Mouse (Mus musculus) hindbrain, postnatal 0 days (tissue): ENCODE measurements at regions not wholly inside any gene's neighbourhood (a gene's known extent, or its start where the extent isn't known, plus 50 kb on each side); places are given as distances from the start of the nearest gene placed in this dataset.

Experiments
- ATAC-seq: fragments of 200-750 bp; cut with Nextera tagmentation; 2 replicates; pipeline ENCODE4 v1.8.0; 2017; ENCODE audit warnings: mild to moderate bottlenecking, moderate TSS enrichment, moderate library complexity
- DNase-seq: peaks from one replicate; pipeline ENCODE4 v3.0.0-alpha.2; 2015; ENCODE audit warnings: low spot score
- H3K27ac ChIP-seq: fragments of 300-500 bp; sonication (generic); 2 replicates; pipeline ENCODE4 v1.5.1; 2014; ENCODE audit warnings: mild to moderate bottlenecking
- H3K27me3 ChIP-seq: fragments of 300-500 bp; sonication (generic); 2 replicates; pipeline ENCODE4 v1.6.1; 2014; ENCODE audit warnings: low read length, mixed read lengths; ENCODE audit not compliant: insufficient read depth
- H3K36me3 ChIP-seq: fragments of 300-500 bp; sonication (generic); 2 replicates; pipeline ENCODE4 v1.6.1; 2014; ENCODE audit warnings: low read length, mixed read lengths; ENCODE audit not compliant: insufficient read depth
- H3K4me1 ChIP-seq: fragments of 300-500 bp; sonication (generic); 2 replicates; pipeline ENCODE4 v1.6.1; 2014; ENCODE audit warnings: antibody characterized with exemption, low read length, mixed read lengths; ENCODE audit not compliant: insufficient read depth
- H3K4me2 ChIP-seq: fragments of 300-500 bp; sonication (generic); 2 replicates; pipeline ENCODE4 v1.6.1; 2014; ENCODE audit warnings: low read depth, mild to moderate bottlenecking, low read length, moderate library complexity, mixed read lengths
- H3K4me3 ChIP-seq: fragments of 300-500 bp; sonication (generic); 2 replicates; pipeline ENCODE4 v1.5.1; 2014; ENCODE audit warnings: low read length
- H3K9ac ChIP-seq: fragments of 300-500 bp; sonication (generic); replicated peaks from 2 replicates; pipeline ENCODE4 v1.6.1; 2014; ENCODE audit warnings: mild to moderate bottlenecking, low read length, moderate library complexity, mixed read lengths
- H3K9me3 ChIP-seq: fragments of 300-500 bp; sonication (generic); 2 replicates; pipeline ENCODE4 v1.6.1; 2016; ENCODE audit warnings: low read length, mixed read lengths
- CTCF ChIP-seq: IDR thresholded peaks from 2 replicates; pipeline ENCODE4 v1.5.1; 2016; ENCODE audit warnings: antibody characterized with exemption, control low read depth, low read depth
- WGBS: fragments of 180-500 bp; shearing (Covaris S2); extraction: QIAGEN DNeasy Blood & Tissue Kit; methylation state at CpG from one replicate; pipeline ENCODE4 v1.1.7; 2014; 5-methylcytosine and 5-hydroxymethylcytosine counted together

- DNase-seq (no peak), ATAC-seq (no peak)
- no peak for TF ChIP-seq CTCF
- Histone ChIP-seq H3K4me1 (no peaks in the 10 kb centered on the region), H3K4me2 (no peak overlapping the region), H3K9me3 (no peaks in the 10 kb centered on the region), H3K4me3 (no peak overlapping the region), H3K36me3 (no peaks in the 10 kb centered on the region), H3K27me3 (no peaks in the 10 kb centered on the region), H3K27ac (no peak overlapping the region), H3K9ac (no peak overlapping the region)
- 82% methylated on average over 4 of the region's 4 CpGs for WGBS
Measured at GRCm38 (mm10) chr9:87895526-87895925, 164.5 kb upstream of the Tbx18 start.

GRCm38 (mm10) chr9:87897336-87897735 is 166.3 kb upstream of the Tbx18 start:
- Histone ChIP-seq H3K9ac (no peak overlapping the region), H3K36me3 (no peaks in the 10 kb centered on the region), H3K4me2 (no peak overlapping the region), H3K4me1 (no peaks in the 10 kb centered on the region), H3K4me3 (no peak overlapping the region), H3K9me3 (no peaks in the 10 kb centered on the region), H3K27me3 (no peaks in the 10 kb centered on the region), H3K27ac (no peak overlapping the region)
- TF ChIP-seq CTCF: no peak
- ATAC-seq (no peak), DNase-seq (no peak)
- 77% methylated on average over 3 of the region's 3 CpGs for WGBS

- no peaks in the 10 kb centered on the region for H3K27me3 ChIP-seq
- H3K9me3 ChIP-seq: no peaks in the 10 kb centered on the region
- no peak overlapping the region for H3K4me3 ChIP-seq
- H3K27ac ChIP-seq: no peak overlapping the region
- no peaks in the 10 kb centered on the region for H3K4me1 ChIP-seq
- no peak for DNase-seq
- no peak overlapping the region for H3K9ac ChIP-seq
- no peak for ATAC-seq
- no peaks in the 10 kb centered on the region for H3K36me3 ChIP-seq
- H3K4me2 ChIP-seq: no peak overlapping the region
- no peak for TF ChIP-seq CTCF
- WGBS: 71% methylated on average over 5 of the region's 5 CpGs
Measured at GRCm38 (mm10) chr9:87899368-87899767, 168.3 kb upstream of the Tbx18 start.

DNA sequence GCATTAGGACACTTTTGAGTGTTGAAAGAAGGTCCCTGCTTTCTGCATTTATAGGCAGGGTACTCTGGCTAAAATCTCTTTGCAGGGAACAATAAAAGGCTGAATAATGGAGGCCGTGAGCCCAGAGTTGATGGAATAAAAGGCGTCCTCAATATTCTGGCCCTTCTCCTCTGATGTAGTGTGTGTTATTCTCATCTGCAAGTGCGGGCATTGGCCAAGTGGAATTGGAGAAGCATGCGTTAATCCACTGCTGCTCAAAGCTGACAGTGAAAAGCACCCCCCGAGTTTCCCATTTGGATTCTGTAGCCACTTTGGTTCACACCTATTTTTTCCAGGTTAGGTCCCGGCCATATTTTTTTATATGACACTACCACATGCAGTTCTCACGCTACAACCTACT is 168.7 kb upstream of the Tbx18 start:
- Histone ChIP-seq H3K9ac (no peak overlapping the region), H3K4me3 (no peak overlapping the region), H3K27ac (no peak overlapping the region), H3K36me3 (no peaks in the 10 kb centered on the region), H3K4me2 (no peak overlapping the region), H3K27me3 (no peaks in the 10 kb centered on the region), H3K9me3 (no peaks in the 10 kb centered on the region), H3K4me1 (no peaks in the 10 kb centered on the region)
- ATAC-seq (no peak), DNase-seq (no peak)
- TF ChIP-seq CTCF: no peak
- 69% methylated on average over 7 of the region's 7 CpGs for WGBS

- no peak for TF ChIP-seq CTCF
Measured at GRCm38 (mm10) chr9:87921291-87921690, 190.2 kb upstream of the Tbx18 start.

GRCm38 (mm10) chr9:87925151-87925550 is 194.1 kb upstream of the Tbx18 start:
- WGBS: 86% methylated on average over 4 of the region's 4 CpGs

More at GRCm38 (mm10) chr9:87921291-87921690, 190.2 kb upstream of the Tbx18 start:
- H3K9ac ChIP-seq: no peak overlapping the region
- H3K27me3 ChIP-seq: no peaks in the 10 kb centered on the region
- no peak overlapping the region for H3K4me3 ChIP-seq
- WGBS: 92% methylated on average over 8 of the region's 8 CpGs
- H3K9me3 ChIP-seq: no peaks in the 10 kb centered on the region
- no peak overlapping the region for H3K27ac ChIP-seq
- ATAC-seq: no peak
- no peak overlapping the region for H3K4me2 ChIP-seq
- H3K4me1 ChIP-seq: no peaks in the 10 kb centered on the region
- DNase-seq: no peak
- no peaks in the 10 kb centered on the region for H3K36me3 ChIP-seq

GRCm38 (mm10) chr9:87933230-87933629 is 202.2 kb upstream of the Tbx18 start:
- H3K36me3 ChIP-seq: no peaks in the 10 kb centered on the region
- TF ChIP-seq CTCF: no peak
- no peaks in the 10 kb centered on the region for H3K9me3 ChIP-seq
- WGBS: 87% methylated on average over 5 of the region's 5 CpGs
- no peak overlapping the region for H3K9ac ChIP-seq
- H3K27me3 ChIP-seq: no peaks in the 10 kb centered on the region
- no peaks in the 10 kb centered on the region for H3K4me1 ChIP-seq
- no peak overlapping the region for H3K4me3 ChIP-seq
- DNase-seq (no peak), ATAC-seq (no peak)
- H3K27ac ChIP-seq: no peak overlapping the region
- H3K4me2 ChIP-seq: no peak overlapping the region

More at GRCm38 (mm10) chr9:87925151-87925550, 194.1 kb upstream of the Tbx18 start:
- Histone ChIP-seq H3K4me3 (no peak overlapping the region), H3K27ac (no peak overlapping the region), H3K4me2 (no peak overlapping the region), H3K9me3 (no peaks in the 10 kb centered on the region), H3K27me3 (no peaks in the 10 kb centered on the region), H3K9ac (no peak overlapping the region), H3K36me3 (no peaks in the 10 kb centered on the region), H3K4me1 (no peaks in the 10 kb centered on the region)
- DNase-seq: no peak
- ATAC-seq: no peak
- TF ChIP-seq CTCF: no peak
